Mouse (Mus musculus) liver, adult 2 months (tissue): ENCODE data around the gene Lrfn2.

Experiments used
- CTCF ChIP-seq: fragments of 200-500 bp; IDR thresholded peaks from 2 replicates; pipeline ENCODE4 v1.5.1; 2011; ENCODE audit warnings: low read depth, low read length, control low read depth
- POLR2A ChIP-seq: fragments of 200-500 bp; IDR thresholded peaks from 2 replicates; pipeline ENCODE4 v1.6.1; 2011; ENCODE audit warnings: low read length, control low read depth; ENCODE audit not compliant: insufficient read depth; ENCODE audit errors: extremely low read depth

DNA sequence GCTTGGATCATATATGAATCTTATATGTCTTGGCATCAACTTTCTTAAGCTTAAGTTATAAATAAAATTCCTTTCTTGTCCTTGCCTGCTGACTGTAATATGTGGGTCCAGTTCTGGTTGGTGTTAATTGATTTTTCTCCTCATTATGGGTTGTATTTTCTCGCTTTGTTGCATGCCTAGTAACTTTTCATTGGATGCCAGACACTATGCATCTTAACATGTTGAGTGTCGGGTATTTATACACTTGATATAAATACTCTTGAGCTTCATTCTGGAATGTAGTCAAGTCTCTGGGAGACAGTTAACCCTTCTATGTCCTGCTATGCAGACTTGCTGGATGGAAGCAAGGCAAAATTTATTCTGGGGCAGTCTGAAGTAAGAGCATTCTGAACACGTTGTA lies 192.5 kb downstream of the Lrfn2 start:
- no peak for TF ChIP-seq CTCF
- TF ChIP-seq POLR2A = no peak
